In genomic region chr16:35490231-35491070, GRCm38 (mm10) we compare ENCODE assay signal across 8 mouse cellular contexts. TPM values are rescaled to one million over a fixed set of nuclear protein-coding genes. Genes with fewer than 3 reads are reported as not detected.
DNase-seq lines count a peak whose midpoint lies in the region; ATAC-seq and TF ChIP-seq lines count a peak whose summit lies in the region.

Pdia5 (minus strand) TSS chr16:35490873.

- DNase-seq in fibroblast of lung, adult 2 months (ENCODE audit: low read depth), result peak; percentile 56
- peak; percentile 93 for DNase-seq in stomach, postnatal 0 days (ENCODE audit: low spot score)

- no peak for ATAC-seq in erythroblast, adult 5-6 weeks (replicated peaks; ENCODE audit: low FRiP score, poor library complexity, severe bottlenecking)
- peak; percentile 88 for ATAC-seq in heart, embryonic 12.5 days (ENCODE audit: insufficient number of reproducible peaks, low FRiP score)
- ATAC-seq in kidney, embryonic 16.5 days (ENCODE audit: low FRiP score, low TSS enrichment), result peak; percentile 96
- peak; percentile 90 for ATAC-seq in limb, embryonic 15.5 days (ENCODE audit: insufficient number of reproducible peaks, low FRiP score, low TSS enrichment, low read depth)
- ATAC-seq in midbrain, embryonic 16.5 days, result peak; percentile 97
- peak; percentile 93 for ATAC-seq in stomach, postnatal 0 days (ENCODE audit: low FRiP score, low TSS enrichment)

- TF ChIP-seq CTCF in stomach, postnatal 0 days (IDR thresholded peaks at IDR 0.05; ENCODE audit: low read depth), result peak; percentile 18; the same call in 1 of the 2 replicates

- peaks cover 9% of the 10 kb centered on the region; the same call in 1 of the 2 replicates for H3K4me1 ChIP-seq in erythroblast, embryonic 14.5 days (ENCODE audit: control insufficient read depth)
- peaks cover 23% of the 10 kb centered on the region for H3K4me1 ChIP-seq in heart, embryonic 12.5 days (replicated peaks)
- H3K4me1 ChIP-seq in kidney, embryonic 16.5 days (ENCODE audit: insufficient read depth, low read length), result peaks cover 17% of the 10 kb centered on the region
- peaks cover 27% of the 10 kb centered on the region for H3K4me1 ChIP-seq in limb, embryonic 15.5 days
- peaks cover 8% of the 10 kb centered on the region; the same call in 1 of the 2 replicates for H3K4me1 ChIP-seq in midbrain, embryonic 16.5 days (ENCODE audit: control insufficient read depth, insufficient read depth, low read length)
- H3K4me1 ChIP-seq in stomach, postnatal 0 days (replicated peaks; ENCODE audit: control insufficient read depth, insufficient read depth), result no peaks in the 10 kb centered on the region

- no peaks in the 10 kb centered on the region for H3K9me3 ChIP-seq in erythroblast, embryonic 14.5 days (ENCODE audit: control insufficient read depth, low read length)
- H3K9me3 ChIP-seq in heart, embryonic 12.5 days (replicated peaks), result no peaks in the 10 kb centered on the region
- H3K9me3 ChIP-seq in kidney, embryonic 16.5 days (ENCODE audit: low read length), result no peaks in the 10 kb centered on the region
- H3K9me3 ChIP-seq in limb, embryonic 15.5 days, result no peaks in the 10 kb centered on the region
- no peaks in the 10 kb centered on the region for H3K9me3 ChIP-seq in midbrain, embryonic 16.5 days (replicated peaks; ENCODE audit: control insufficient read depth, low read length, poor library complexity, severe bottlenecking)
- no peaks in the 10 kb centered on the region for H3K9me3 ChIP-seq in stomach, postnatal 0 days (ENCODE audit: control insufficient read depth, low read length)

- peak within 1 kb of the TSS; percentile 87 for H3K4me2 ChIP-seq in heart, embryonic 12.5 days
- peak within 1 kb of the TSS; percentile 84 for H3K4me2 ChIP-seq in kidney, embryonic 16.5 days (replicated peaks; ENCODE audit: low read depth, low read length)
- H3K4me2 ChIP-seq in limb, embryonic 15.5 days, result peak within 1 kb of the TSS; percentile 90
- H3K4me2 ChIP-seq in midbrain, embryonic 16.5 days (ENCODE audit: low read length), result peak within 1 kb of the TSS; percentile 86
- H3K4me2 ChIP-seq in stomach, postnatal 0 days (replicated peaks; ENCODE audit: low read depth), result peak within 1 kb of the TSS; percentile 92

- peak within 1 kb of the TSS; percentile 59 for H3K4me3 ChIP-seq in erythroblast, embryonic 14.5 days (replicated peaks)
- H3K4me3 ChIP-seq in heart, embryonic 12.5 days, result peak within 1 kb of the TSS; percentile 84
- peak within 1 kb of the TSS; percentile 84 for H3K4me3 ChIP-seq in kidney, embryonic 16.5 days (ENCODE audit: low read length)
- peak within 1 kb of the TSS; percentile 69 for H3K4me3 ChIP-seq in limb, embryonic 15.5 days
- peak within 1 kb of the TSS; percentile 73 for H3K4me3 ChIP-seq in midbrain, embryonic 16.5 days (ENCODE audit: low read depth, low read length)
- peak within 1 kb of the TSS; percentile 66 for H3K4me3 ChIP-seq in stomach, postnatal 0 days (ENCODE audit: low read depth, low read length)

- no peaks in the 10 kb centered on the region for H3K36me3 ChIP-seq in erythroblast, embryonic 14.5 days (ENCODE audit: control insufficient read depth)
- H3K36me3 ChIP-seq in heart, embryonic 12.5 days, result no peaks in the 10 kb centered on the region
- H3K36me3 ChIP-seq in kidney, embryonic 16.5 days (ENCODE audit: insufficient read depth, low read length), result no peaks in the 10 kb centered on the region
- H3K36me3 ChIP-seq in limb, embryonic 15.5 days, result no peaks in the 10 kb centered on the region
- H3K36me3 ChIP-seq in midbrain, embryonic 16.5 days (ENCODE audit: control insufficient read depth, insufficient read depth, low read length), result no peaks in the 10 kb centered on the region
- H3K36me3 ChIP-seq in stomach, postnatal 0 days (ENCODE audit: control insufficient read depth, insufficient read depth, low read length), result no peaks in the 10 kb centered on the region

- WGBS in heart, embryonic 12.5 days, result under 1% methylated on average over 65 of the region's 66 CpGs
- whole genome bisulfite sequencing in kidney, embryonic 16.5 days, result under 1% methylated on average over 66 of the region's 66 CpGs
- under 1% methylated on average over 65 of the region's 66 CpGs for whole genome bisulfite sequencing in limb, embryonic 15.5 days
- under 1% methylated on average over 65 of the region's 66 CpGs for WGBS in midbrain, embryonic 16.5 days
- WGBS in stomach, postnatal 0 days, result under 1% methylated on average over 63 of the region's 66 CpGs

- peaks cover 21% of the 10 kb centered on the region for H3K27me3 ChIP-seq in erythroblast, embryonic 14.5 days (ENCODE audit: control insufficient read depth)
- H3K27me3 ChIP-seq in heart, embryonic 12.5 days (replicated peaks), result no peaks in the 10 kb centered on the region
- no peaks in the 10 kb centered on the region for H3K27me3 ChIP-seq in kidney, embryonic 16.5 days (ENCODE audit: insufficient read depth, low read length)
- H3K27me3 ChIP-seq in limb, embryonic 15.5 days, result no peaks in the 10 kb centered on the region
- H3K27me3 ChIP-seq in midbrain, embryonic 16.5 days (ENCODE audit: control insufficient read depth, insufficient read depth, low read depth, low read length), result no peaks in the 10 kb centered on the region
- no peaks in the 10 kb centered on the region for H3K27me3 ChIP-seq in stomach, postnatal 0 days (ENCODE audit: control insufficient read depth, insufficient read depth, low read length)

- peak within 1 kb of the TSS; percentile 76 for H3K9ac ChIP-seq in heart, embryonic 12.5 days
- H3K9ac ChIP-seq in kidney, embryonic 16.5 days (replicated peaks; ENCODE audit: low read length), result peak within 1 kb of the TSS; percentile 80
- H3K9ac ChIP-seq in limb, embryonic 15.5 days, result peak within 1 kb of the TSS; percentile 46
- peak within 1 kb of the TSS; percentile 68 for H3K9ac ChIP-seq in midbrain, embryonic 16.5 days (ENCODE audit: low read depth, low read length)
- H3K9ac ChIP-seq in stomach, postnatal 0 days (ENCODE audit: low read length), result peak within 1 kb of the TSS; percentile 65

- no peak for TF ChIP-seq EP300 in stomach, postnatal 0 days (optimal IDR thresholded peaks at IDR 0.05)

- no peak within 1 kb of the TSS for H3K27ac ChIP-seq in heart, embryonic 12.5 days (ENCODE audit: poor library complexity, severe bottlenecking)
- H3K27ac ChIP-seq in kidney, embryonic 16.5 days (ENCODE audit: low read length), result no peak within 1 kb of the TSS
- H3K27ac ChIP-seq in limb, embryonic 15.5 days, result no peak within 1 kb of the TSS; the same call in 1 of the 2 replicates
- no peak within 1 kb of the TSS for H3K27ac ChIP-seq in midbrain, embryonic 16.5 days (ENCODE audit: low read length)
- no peak within 1 kb of the TSS for H3K27ac ChIP-seq in stomach, postnatal 0 days (replicated peaks)

RNA-seq across cellular contexts. Expression of gene Pdia5, which starts in this region (rescaled TPM):
- polyA plus RNA-seq in erythroblast, embryonic 14.5 days (2012), result 0.02 TPM in 1 of 2 replicates, not detected in the other
- total RNA-seq in erythroblast, adult 5-6 weeks (2015; ENCODE audit: low replicate concordance), result 4.0 and 6.3 TPM in 2 replicates
- total RNA-seq in erythroblast, adult 5-6 weeks (2017; ENCODE audit: low replicate concordance), result 1.2 TPM in 1 of 2 replicates, not detected in the other
- 31.6 and 32.9 TPM in 2 replicates for polyA plus RNA-seq in heart, embryonic 12.5 days (2016; fragmentation: Nextera tagmentation; extraction: Ambion mirVana)
- polyA plus RNA-seq in kidney, embryonic 16.5 days (2015; fragmentation: Nextera tagmentation; extraction: Ambion mirVana), result 52.5 and 62.0 TPM in 2 replicates
- polyA plus RNA-seq in limb, embryonic 15.5 days (2015; fragmentation: Nextera tagmentation; extraction: Ambion mirVana), result 56.5 and 57.2 TPM in 2 replicates
- 12.0 and 14.4 TPM in 2 replicates for polyA plus RNA-seq in midbrain, embryonic 16.5 days (2015; fragmentation: Nextera tagmentation; extraction: Ambion mirVana)
- 32.9 and 35.2 TPM in 2 replicates for polyA plus RNA-seq in stomach, postnatal 0 days (2015; fragmentation: Nextera tagmentation; extraction: Ambion mirVana)

Comparison
In these comparisons a context has a peak if more than half of its experiments do, and no peak if none do; other contexts are left out.
1. RNA of gene Pdia5 (polyA plus RNA-seq): 52.5 to 62.0 TPM in kidney, embryonic 16.5 days, 56.5 to 57.2 TPM in limb, embryonic 15.5 days, 32.9 to 35.2 TPM in stomach, postnatal 0 days, 31.6 to 32.9 TPM in heart, embryonic 12.5 days and 12.0 to 14.4 TPM in midbrain, embryonic 16.5 days; 0.02 TPM in erythroblast, embryonic 14.5 days; every median in the first group is over 10 times any median in the second.
2. Peak in every context shown above with its lines, with median percentiles within 50 percentile points of each other: H3K4me3 ChIP-seq, H3K4me2 ChIP-seq and H3K9ac ChIP-seq.